Mouse (Mus musculus) hindbrain, embryonic 15.5 days (tissue): ENCODE results near the gene Rara. TPM values are rescaled to one million over a fixed set of nuclear protein-coding genes. Genes with fewer than 3 reads are reported as not detected.

Experiments used
- ATAC-seq: fragments of 200-750 bp; cut with Nextera tagmentation; 2 replicates; pipeline ENCODE4 v1.8.0; 2017; ENCODE audit warnings: low read depth, moderate number of reproducible peaks, moderate TSS enrichment; ENCODE audit not compliant: low FRiP score
- H3K27ac ChIP-seq: fragments of 300-500 bp; sonication (generic); replicated peaks from 2 replicates; pipeline ENCODE4 v1.5.1; 2015; ENCODE audit warnings: mild to moderate bottlenecking, inconsistent platforms
- H3K27me3 ChIP-seq: fragments of 300-500 bp; sonication (generic); 2 replicates; pipeline ENCODE4 v1.6.1; 2015; ENCODE audit warnings: control low read depth, inconsistent platforms
- H3K36me3 ChIP-seq: fragments of 300-500 bp; sonication (generic); 2 replicates; pipeline ENCODE4 v1.6.1; 2015; ENCODE audit warnings: control low read depth, inconsistent platforms
- H3K4me1 ChIP-seq: fragments of 300-500 bp; sonication (generic); replicated peaks from 2 replicates; pipeline ENCODE4 v1.6.1; 2015; ENCODE audit warnings: control low read depth, inconsistent platforms
- H3K4me2 ChIP-seq: fragments of 300-500 bp; sonication (generic); 2 replicates; pipeline ENCODE4 v1.6.1; 2015; ENCODE audit warnings: moderate library complexity, mild to moderate bottlenecking, inconsistent platforms
- H3K4me3 ChIP-seq: fragments of 300-500 bp; sonication (generic); 2 replicates; pipeline ENCODE4 v1.5.1; 2015; ENCODE audit warnings: mild to moderate bottlenecking, inconsistent platforms
- H3K9ac ChIP-seq: fragments of 300-500 bp; sonication (generic); 2 replicates; pipeline ENCODE4 v1.6.1; 2015; ENCODE audit warnings: inconsistent platforms
- H3K9me3 ChIP-seq: fragments of 300-500 bp; sonication (generic); 2 replicates; pipeline ENCODE4 v1.6.1; 2016; ENCODE audit warnings: control low read depth, inconsistent platforms
- WGBS: fragments of 180-500 bp; shearing (Covaris S2); methylation state at CpG from one replicate; pipeline ENCODE4 v1.1.7; 2015; 5-methylcytosine and 5-hydroxymethylcytosine counted together
- polyA plus RNA-seq: library from polyadenylated mRNA; unstranded; fragments of >200 nt; fragmentation: Nextera tagmentation; extraction: Ambion mirVana; gene quantifications from 2 replicates; pipeline ENCODE4 v1.2.1, GENCODE M21; 2015

Rara gene
- polyA plus RNA-seq, 1 experiment from 2014 or later, result 16.8 TPM

DNA sequence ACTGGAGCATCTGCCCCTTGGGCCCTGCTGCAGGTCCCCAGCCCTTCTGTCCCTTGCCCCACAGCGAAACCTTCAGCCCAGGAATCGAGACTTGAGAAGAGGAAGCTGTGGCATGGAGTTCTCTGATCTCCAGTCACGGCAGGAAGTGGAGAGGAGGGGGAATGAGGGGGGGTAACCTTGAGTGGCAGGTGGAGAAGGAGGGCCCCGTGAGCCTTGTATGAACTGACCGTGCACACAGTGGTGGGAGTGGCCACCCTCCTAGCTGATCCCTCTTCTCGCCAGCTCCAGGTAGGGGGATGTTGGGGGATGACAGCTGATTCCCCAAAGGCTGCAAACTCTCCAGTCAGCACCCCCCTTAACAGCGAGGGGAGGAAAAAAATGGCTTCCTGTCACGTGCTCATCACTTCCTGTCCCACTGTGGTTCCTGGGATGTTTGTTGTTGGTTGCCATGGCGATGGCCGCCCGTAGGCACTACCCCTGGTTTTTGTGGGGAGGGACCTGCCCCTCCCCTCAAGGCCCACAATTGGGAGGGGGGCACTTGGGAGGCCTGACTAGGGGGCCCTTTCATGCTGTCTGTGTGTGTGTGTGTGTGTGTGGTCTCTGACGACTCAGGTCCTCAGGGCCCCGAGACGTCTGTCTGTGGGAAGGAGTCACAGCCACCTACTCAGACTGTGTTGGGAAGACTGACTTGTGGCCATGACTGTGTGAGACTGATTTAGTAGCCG, 14.4 kb downstream of the Rara start:
- peak overlapping the region; percentile 62 for H3K9ac ChIP-seq
- peak; percentile 43 for ATAC-seq
- H3K36me3 ChIP-seq, result no peaks in the 10 kb centered on the region
- WGBS, result 3% methylated on average over 15 of the region's 15 CpGs
- peak overlapping the region; percentile 98 for H3K4me2 ChIP-seq
- H3K4me3 ChIP-seq, result peak overlapping the region; percentile 50
- peak overlapping the region; percentile 89 for H3K27ac ChIP-seq
- H3K4me1 ChIP-seq, result peaks cover 86% of the 10 kb centered on the region
- H3K9me3 ChIP-seq, result no peaks in the 10 kb centered on the region
- no peaks in the 10 kb centered on the region for H3K27me3 ChIP-seq

DNA sequence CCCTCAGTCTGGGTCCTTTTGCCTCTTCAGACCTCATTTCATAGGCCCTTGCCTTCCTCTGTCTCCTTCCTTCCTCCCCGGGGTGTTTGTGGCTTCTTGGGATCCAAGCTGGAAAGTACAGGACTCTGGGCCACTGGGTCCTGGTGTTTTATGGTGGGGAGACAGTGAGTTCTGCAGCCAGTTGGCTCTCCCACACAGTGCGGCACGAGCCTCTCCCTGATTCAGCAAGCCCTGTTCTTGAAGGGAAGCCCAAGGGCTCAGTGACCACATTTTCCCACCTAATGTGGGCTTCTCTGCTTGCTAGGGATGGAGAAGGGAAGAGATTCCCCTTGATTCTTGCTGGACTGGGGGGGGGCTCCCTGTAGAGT, 14.9 kb downstream of the Rara start:
- Histone ChIP-seq H3K27me3 (no peaks in the 10 kb centered on the region), H3K9me3 (no peaks in the 10 kb centered on the region), H3K4me2 (peak overlapping the region; percentile 98), H3K9ac (peak overlapping the region; percentile 62), H3K27ac (peak overlapping the region; percentile 89), H3K4me3 (peak overlapping the region; percentile 50), H3K36me3 (no peaks in the 10 kb centered on the region), H3K4me1 (peaks cover 87% of the 10 kb centered on the region)
- no peak for ATAC-seq
- 60% methylated on average over 3 of the region's 3 CpGs for WGBS

DNA sequence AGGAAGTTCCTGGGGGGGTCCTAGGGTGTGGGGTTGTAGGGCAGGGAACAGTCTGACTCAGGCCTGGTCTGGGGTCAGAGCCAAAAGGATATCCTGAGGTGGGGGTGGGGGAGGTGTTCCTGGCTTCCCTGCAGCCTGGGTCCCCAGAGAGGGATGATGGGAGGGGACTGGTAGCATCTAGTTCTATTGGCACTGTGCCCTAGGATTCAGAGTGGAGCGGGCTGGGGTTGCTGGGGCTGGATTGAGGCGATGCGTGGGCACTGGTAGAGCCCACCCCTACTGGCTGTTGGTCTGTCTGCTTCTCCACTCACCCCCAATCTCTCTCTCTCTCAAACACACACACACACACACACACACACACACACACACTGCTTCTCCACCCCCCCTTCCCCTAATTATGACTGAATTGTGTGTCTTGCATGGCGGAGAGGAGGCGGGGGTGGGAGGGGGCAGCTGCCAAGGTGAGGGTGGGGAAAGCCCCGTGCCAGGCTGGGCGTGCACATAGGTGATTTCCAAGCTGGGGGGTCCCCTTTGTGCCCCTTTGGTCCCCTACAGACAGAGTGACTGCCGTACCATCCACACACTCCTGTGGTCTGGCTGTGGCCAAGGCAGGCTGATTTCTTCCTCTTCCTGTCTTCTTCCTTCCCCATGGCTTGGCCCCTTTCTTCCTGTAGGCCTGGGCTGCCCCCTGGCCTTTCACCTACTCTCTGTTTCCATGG, 15.5 kb downstream of the Rara start:
- Histone ChIP-seq H3K27me3 (no peaks in the 10 kb centered on the region), H3K9ac (no peak overlapping the region), H3K9me3 (no peaks in the 10 kb centered on the region), H3K4me3 (no peak overlapping the region), H3K27ac (peak overlapping the region; percentile 89), H3K36me3 (no peaks in the 10 kb centered on the region), H3K4me2 (peak overlapping the region; percentile 98; the same call in 1 of the 2 replicates), H3K4me1 (peaks cover 85% of the 10 kb centered on the region)
- no peak for ATAC-seq
- 55% methylated on average over 8 of the region's 8 CpGs for WGBS

DNA sequence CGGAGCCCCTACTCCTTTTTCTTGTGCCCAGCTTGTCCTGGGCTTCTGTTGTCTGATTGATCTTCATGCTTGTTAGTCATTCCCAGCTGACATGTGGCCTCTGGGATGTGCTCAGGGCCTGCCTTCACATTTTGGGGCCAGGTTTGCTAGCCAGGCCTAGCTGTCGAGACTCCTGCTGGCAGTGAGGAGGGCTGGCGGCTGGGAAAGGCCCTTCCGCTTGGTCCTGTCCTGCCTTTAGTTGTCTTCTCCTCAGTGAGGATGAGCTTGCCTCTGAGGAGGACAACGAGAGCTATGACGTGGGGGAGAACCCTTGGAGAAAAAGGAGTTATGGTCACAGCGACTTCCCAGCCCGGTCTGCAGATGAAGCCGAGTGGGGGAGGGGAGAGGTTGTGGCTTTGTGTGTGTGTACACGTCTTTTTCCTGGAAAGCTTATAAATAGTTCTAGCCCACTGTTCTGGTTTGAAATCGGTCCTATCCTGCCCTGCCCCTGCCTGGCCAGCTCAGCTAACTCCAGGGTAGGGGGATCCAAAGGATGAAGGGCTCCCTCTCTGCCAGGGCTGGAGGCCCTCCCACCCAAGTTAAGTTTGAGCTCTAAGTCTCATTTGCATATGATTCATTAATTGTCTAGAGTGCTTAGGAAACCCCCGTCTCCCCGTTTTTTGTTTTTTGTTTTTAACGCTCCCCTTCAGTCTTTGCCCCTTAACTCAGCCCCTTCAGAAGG, 16.3 kb downstream of the Rara start:
- Histone ChIP-seq H3K4me1 (peaks cover 76% of the 10 kb centered on the region), H3K9ac (no peak overlapping the region), H3K27me3 (no peaks in the 10 kb centered on the region), H3K4me3 (no peak overlapping the region), H3K36me3 (no peaks in the 10 kb centered on the region), H3K4me2 (no peak overlapping the region), H3K9me3 (no peaks in the 10 kb centered on the region), H3K27ac (peak overlapping the region; percentile 89)
- WGBS, result 28% methylated on average over 14 of the region's 14 CpGs
- no peak for ATAC-seq

DNA sequence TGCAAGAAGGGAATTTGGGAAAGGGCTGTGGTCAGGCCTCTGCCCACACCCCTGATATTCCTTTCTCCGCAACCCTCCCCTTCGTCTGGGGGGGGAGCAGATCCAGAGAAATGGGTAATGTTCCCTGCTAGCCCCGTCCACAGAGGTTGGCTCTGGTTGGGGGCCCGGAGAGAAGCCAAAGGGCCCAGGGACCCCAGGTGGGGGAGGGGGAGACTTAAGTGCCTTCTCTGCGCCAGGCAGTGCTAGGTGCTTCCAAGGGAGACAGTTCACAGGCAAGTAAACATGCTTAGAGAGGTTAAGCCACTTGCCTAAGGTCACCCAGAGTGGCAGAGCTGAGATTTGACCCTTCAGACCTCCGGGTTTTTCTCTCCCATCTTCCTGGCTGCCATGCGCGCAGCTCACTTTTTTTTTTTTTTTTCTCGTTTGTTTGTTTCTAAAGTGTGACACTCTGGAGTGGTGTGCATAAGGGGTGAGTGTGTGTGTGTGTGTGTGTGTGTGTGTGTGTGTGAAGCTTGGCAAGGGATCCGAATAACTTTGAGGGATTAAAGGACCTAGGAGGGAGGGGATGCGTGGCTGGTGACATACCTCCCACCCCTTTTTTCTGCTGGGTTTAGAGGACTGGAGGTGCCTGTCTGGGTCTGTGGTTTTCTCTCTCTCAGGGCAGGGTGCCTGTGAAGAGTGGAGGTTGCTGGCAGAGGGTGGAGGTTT, 17.4 kb downstream of the Rara start:
- Histone ChIP-seq H3K4me2 (no peak overlapping the region), H3K4me3 (no peak overlapping the region), H3K9me3 (no peaks in the 10 kb centered on the region), H3K27me3 (no peaks in the 10 kb centered on the region), H3K4me1 (peaks cover 73% of the 10 kb centered on the region), H3K36me3 (no peaks in the 10 kb centered on the region), H3K27ac (0 out of 2 replicates have a peak overlapping the region, but pooled peaks have one; percentile 25), H3K9ac (no peak overlapping the region)
- ATAC-seq, result no peak
- 45% methylated on average over 11 of the region's 11 CpGs for WGBS

DNA sequence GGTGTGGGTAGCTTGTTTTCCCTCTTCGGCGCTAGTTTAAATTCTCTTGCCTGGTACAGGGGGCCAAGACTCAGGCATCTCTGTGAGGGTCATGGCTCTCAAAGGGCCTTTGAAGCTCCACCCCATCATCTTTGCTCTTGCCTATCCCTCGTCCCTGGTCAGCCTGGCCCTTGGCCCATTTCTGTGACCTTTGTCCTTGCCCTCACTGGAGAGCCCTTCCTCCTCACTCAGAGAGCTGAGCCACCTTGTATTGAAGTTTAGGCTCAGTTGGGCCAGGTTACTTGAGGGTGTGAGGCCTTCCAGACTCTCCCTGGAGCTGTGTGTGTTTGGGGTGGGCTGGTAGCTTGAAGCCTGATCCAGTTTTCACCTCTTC, 18.0 kb downstream of the Rara start:
- Histone ChIP-seq H3K9ac (no peak overlapping the region), H3K27ac (no peak overlapping the region), H3K36me3 (no peaks in the 10 kb centered on the region), H3K9me3 (no peaks in the 10 kb centered on the region), H3K4me2 (no peak overlapping the region), H3K4me3 (no peak overlapping the region), H3K27me3 (no peaks in the 10 kb centered on the region), H3K4me1 (peaks cover 73% of the 10 kb centered on the region)
- ATAC-seq, result no peak
- WGBS, result 55% methylated on average over 3 of the region's 3 CpGs

DNA sequence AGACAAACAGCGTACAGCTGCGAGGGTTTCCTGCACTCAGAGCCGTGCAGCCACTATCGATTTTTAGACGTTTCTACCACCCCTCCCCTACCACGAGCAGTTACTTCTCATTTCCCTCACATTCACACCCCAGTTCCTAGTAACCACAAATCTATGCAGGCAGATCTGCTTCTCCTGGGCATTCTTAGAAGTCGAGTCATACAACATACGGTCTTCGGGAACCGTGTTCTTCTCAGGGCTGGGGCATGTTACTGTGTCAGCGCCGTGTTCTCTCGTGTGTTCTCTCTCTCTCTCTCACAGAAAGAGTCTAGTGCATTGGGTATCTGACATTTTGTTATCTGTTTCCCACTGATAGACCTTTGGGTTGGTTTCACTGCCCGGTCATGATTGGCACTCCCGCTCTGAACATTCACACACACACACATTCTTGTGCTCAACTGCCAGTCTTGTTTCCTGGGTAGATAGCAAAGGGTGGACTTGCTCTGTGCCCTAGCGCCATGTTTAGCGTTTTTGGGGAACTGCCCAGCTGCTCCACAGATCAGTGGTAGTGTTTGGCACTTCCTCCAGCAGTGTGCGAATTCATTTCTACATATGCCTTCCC, 20.5 kb downstream of the Rara start:
- H3K4me2 ChIP-seq, result no peak overlapping the region
- H3K9ac ChIP-seq, result no peak overlapping the region
- H3K4me1 ChIP-seq, result peaks cover 61% of the 10 kb centered on the region
- ATAC-seq, result no peak
- no peak overlapping the region for H3K4me3 ChIP-seq
- WGBS, result 86% methylated on average over 18 of the region's 18 CpGs
- no peaks in the 10 kb centered on the region for H3K36me3 ChIP-seq
- no peaks in the 10 kb centered on the region for H3K9me3 ChIP-seq
- H3K27ac ChIP-seq, result no peak overlapping the region
- no peaks in the 10 kb centered on the region for H3K27me3 ChIP-seq

DNA sequence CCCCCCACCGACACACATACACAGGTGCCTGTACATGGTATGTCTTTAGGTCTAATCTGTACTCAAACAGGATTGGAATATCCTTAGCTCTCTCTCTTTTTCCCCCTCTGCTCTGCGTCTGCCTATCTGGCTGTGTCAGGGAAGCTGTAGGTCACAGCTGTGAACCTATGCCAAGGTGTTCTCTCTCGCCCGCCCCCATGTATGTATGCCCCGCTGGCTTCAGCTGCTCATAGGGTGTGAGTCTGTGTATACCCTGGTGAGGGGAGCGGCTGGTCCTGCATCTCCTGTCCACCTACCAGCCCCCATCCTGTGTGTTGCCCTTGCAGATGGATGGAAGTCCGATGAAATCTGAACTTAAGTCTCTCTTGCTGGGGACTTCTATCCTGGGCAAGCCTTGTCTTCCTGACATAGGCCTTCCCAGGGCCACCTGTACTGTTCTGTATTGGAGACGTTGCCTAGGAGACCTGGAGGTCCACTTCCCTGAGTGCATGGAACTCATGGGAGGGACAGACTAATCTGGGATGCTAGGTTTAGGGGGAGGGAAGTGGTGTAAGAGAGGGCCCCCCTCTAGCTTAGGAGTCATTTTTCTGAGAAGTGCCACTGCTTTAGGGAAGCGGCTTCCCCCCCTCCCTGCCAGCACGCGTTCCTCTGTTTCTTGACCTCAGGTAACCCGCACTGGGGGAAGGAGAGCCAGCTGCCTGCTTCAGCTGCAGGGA, 21.8 kb downstream of the Rara start:
- H3K4me1 ChIP-seq, result peaks cover 60% of the 10 kb centered on the region
- 77% methylated on average over 10 of the region's 12 CpGs for WGBS
- no peak for ATAC-seq

DNA sequence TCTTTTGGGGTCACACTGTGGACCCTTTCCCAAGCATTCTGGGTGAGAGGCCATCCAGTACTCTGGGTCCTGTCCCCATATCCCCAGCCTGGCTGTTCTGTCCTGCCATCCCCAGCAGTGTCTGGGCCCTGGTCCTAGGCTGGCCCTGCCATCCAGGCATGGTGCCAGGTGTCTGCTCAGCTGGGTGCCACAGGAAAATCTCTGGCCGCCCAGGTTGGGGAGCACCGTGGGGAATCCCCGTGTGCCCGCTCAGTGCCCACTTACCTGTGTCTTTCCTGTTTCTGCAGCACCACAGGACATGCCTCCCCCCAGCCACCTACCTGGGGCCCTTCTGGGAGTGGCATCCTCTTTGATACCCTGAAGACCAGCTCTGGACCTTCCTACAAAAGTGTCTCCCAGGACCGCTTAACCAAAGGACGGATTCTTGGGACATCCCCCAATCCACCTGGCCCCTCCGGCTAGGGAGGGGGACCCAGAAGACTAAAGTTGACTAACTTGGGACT, 22.4 kb downstream of the Rara start:
- Histone ChIP-seq H3K27me3 (no peaks in the 10 kb centered on the region), H3K9ac (no peak overlapping the region), H3K36me3 (no peaks in the 10 kb centered on the region), H3K9me3 (no peaks in the 10 kb centered on the region), H3K4me3 (no peak overlapping the region), H3K27ac (no peak overlapping the region), H3K4me1 (peaks cover 60% of the 10 kb centered on the region), H3K4me2 (no peak overlapping the region)
- ATAC-seq, result no peak
- whole genome bisulfite sequencing, result 77% methylated on average over 7 of the region's 7 CpGs

More for the DNA sequence above, 21.8 kb downstream of the Rara start:
- H3K27ac ChIP-seq, result no peak overlapping the region
- no peak overlapping the region for H3K9ac ChIP-seq
- no peak overlapping the region for H3K4me3 ChIP-seq
- no peaks in the 10 kb centered on the region for H3K27me3 ChIP-seq
- H3K4me2 ChIP-seq, result no peak overlapping the region
- no peaks in the 10 kb centered on the region for H3K36me3 ChIP-seq
- H3K9me3 ChIP-seq, result no peaks in the 10 kb centered on the region

DNA sequence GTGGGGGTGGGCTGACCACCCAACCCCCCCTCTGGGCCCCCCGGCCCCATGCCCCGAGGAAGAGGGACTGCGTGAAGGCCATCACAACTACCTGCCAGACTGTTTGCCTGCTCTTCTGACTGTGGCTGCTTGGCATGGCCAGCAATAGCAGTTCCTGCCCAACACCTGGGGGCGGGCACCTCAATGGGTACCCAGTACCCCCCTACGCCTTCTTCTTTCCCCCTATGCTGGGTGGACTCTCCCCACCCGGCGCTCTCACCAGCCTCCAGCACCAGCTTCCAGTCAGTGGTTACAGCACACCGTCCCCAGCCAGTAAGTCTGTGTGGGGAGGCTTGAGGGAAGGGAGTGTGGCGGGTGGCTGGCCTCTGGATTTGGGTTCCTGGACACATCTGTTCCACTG, 22.9 kb downstream of the Rara start:
- WGBS, result 90% methylated on average over 9 of the region's 9 CpGs
- H3K4me1 ChIP-seq, result peaks cover 61% of the 10 kb centered on the region
- H3K9me3 ChIP-seq, result no peaks in the 10 kb centered on the region
- H3K27me3 ChIP-seq, result no peaks in the 10 kb centered on the region
- H3K36me3 ChIP-seq, result no peaks in the 10 kb centered on the region
- H3K27ac ChIP-seq, result peak overlapping the region; percentile 79; the same call in 1 of the 2 replicates
- H3K4me3 ChIP-seq, result no peak overlapping the region
- H3K4me2 ChIP-seq, result no peak overlapping the region
- no peak overlapping the region for H3K9ac ChIP-seq
- no peak for ATAC-seq
